Mouse (Mus musculus) heart, postnatal 10 days (tissue): ENCODE data around the gene Atad1. TPM values are rescaled to one million over a fixed set of nuclear protein-coding genes. Genes with fewer than 3 reads are reported as not detected.
A peak's percentile ranks its signal among the peaks of the same experiment; 100 is the strongest.
"Not testable (repeated sequence)": the region's sequence is repeated elsewhere in the genome, so short reads cannot be mapped to it uniquely, and the experiment has no call there.

Experiments used
- DNase-seq, 2 experiments: peaks; one replicate each; pipeline ENCODE4 v3.0.0; 2021
- intact Hi-C: fragments of 180-260 bp; cut with DNase I; formaldehyde crosslinking; loops from one replicate; pipeline ENCODE4 v1.15.1; 2025
- total RNA-seq, 2 experiments: library from RNA; stranded (reverse); gene quantifications; 2 replicates each; pipeline ENCODE4 v1.2.3; 2021

The Atad1 gene
- total RNA-seq, 2 experiments from 2014 or later: 81.6 to 82.3 TPM

- peak in 1 of 2 experiments; percentile 32 for DNase-seq
- intact Hi-C loops: loop anchor here (5.0 kb wide), 3 partner anchors 92 to 717 kb away; partner anchors contain the start of gene Papss2
These were observed 49.9 kb downstream of the Atad1 start for GRCm38 (mm10) chr19:32689724-32690123.

GRCm38 (mm10) chr19:32688227-32688626, 51.4 kb downstream of the Atad1 start:
- not testable (repeated sequence) for DNase-seq
- intact Hi-C loops: loop anchor here (5.0 kb wide), 2 partner anchors 91 to 186 kb away; partner anchors contain the start of gene Papss2

GRCm38 (mm10) chr19:32687721-32688120, 51.9 kb downstream of the Atad1 start:
- no peak for DNase-seq

GRCm38 (mm10) chr19:32683081-32683480, 56.5 kb downstream of the Atad1 start:
- intact Hi-C loops: no loop called here
- no peak for DNase-seq

More at GRCm38 (mm10) chr19:32687721-32688120, 51.9 kb downstream of the Atad1 start:
- intact Hi-C loops: loop anchor here (5.0 kb wide), 2 partner anchors 90 to 185 kb away; partner anchors contain the start of gene Papss2

- DNase-seq: no peak
- intact Hi-C loops: no loop called here
These were observed 58.7 kb downstream of the Atad1 start for GRCm38 (mm10) chr19:32680894-32681293.

- DNase-seq: no peak
- intact Hi-C loops: no loop called here
These were observed 63.8 kb downstream of the Atad1 start for GRCm38 (mm10) chr19:32675766-32676165.

GRCm38 (mm10) chr19:32667830-32668229, 71.8 kb downstream of the Atad1 start:
- intact Hi-C loops, DNase-seq: not testable (repeated sequence)

GRCm38 (mm10) chr19:32665243-32665642, 74.3 kb downstream of the Atad1 start:
- intact Hi-C loops: no loop called here
- no peak for DNase-seq

GRCm38 (mm10) chr19:32662936-32663335, 76.7 kb downstream of the Atad1 start:
- intact Hi-C loops: no loop called here

GRCm38 (mm10) chr19:32659346-32659745, 80.2 kb downstream of the Atad1 start:
- intact Hi-C loops: no loop called here
- no peak for DNase-seq

More at GRCm38 (mm10) chr19:32662936-32663335, 76.7 kb downstream of the Atad1 start:
- DNase-seq: no peak

- intact Hi-C loops: no loop called here
- no peak for DNase-seq
These were observed 85.8 kb downstream of the Atad1 start for GRCm38 (mm10) chr19:32653630-32654362.

GRCm38 (mm10) chr19:32653122-32653521, 86.5 kb downstream of the Atad1 start:
- no peak for DNase-seq
- intact Hi-C loops: no loop called here

GRCm38 (mm10) chr19:32651046-32651445, 88.5 kb downstream of the Atad1 start:
- intact Hi-C loops: no loop called here
- no peak for DNase-seq

GRCm38 (mm10) chr19:32648019-32648571, 91.5 kb downstream of the Atad1 start:
- no peak for DNase-seq
- intact Hi-C loops: no loop called here

- intact Hi-C loops: no loop called here
These were observed 93.2 kb downstream of the Atad1 start for GRCm38 (mm10) chr19:32646382-32646781.

GRCm38 (mm10) chr19:32645939-32646338, 93.6 kb downstream of the Atad1 start:
- no peak for DNase-seq
- intact Hi-C loops: no loop called here

More at GRCm38 (mm10) chr19:32646382-32646781, 93.2 kb downstream of the Atad1 start:
- no peak for DNase-seq

GRCm38 (mm10) chr19:32643642-32644041, 95.9 kb downstream of the Atad1 start:
- no peak for DNase-seq
- intact Hi-C loops: no loop called here

- no peak for DNase-seq
- intact Hi-C loops: no loop called here
These were observed 97.6 kb downstream of the Atad1 start for GRCm38 (mm10) chr19:32641995-32642394.

GRCm38 (mm10) chr19:32641535-32641934, 98.1 kb downstream of the Atad1 start:
- DNase-seq: no peak
- intact Hi-C loops: no loop called here

- no peak for DNase-seq
- intact Hi-C loops: no loop called here
These were observed 101.2 kb downstream of the Atad1 start for GRCm38 (mm10) chr19:32638276-32638903.
